9 mouse cellular contexts compared by ENCODE assay signal in the genomic region with DNA sequence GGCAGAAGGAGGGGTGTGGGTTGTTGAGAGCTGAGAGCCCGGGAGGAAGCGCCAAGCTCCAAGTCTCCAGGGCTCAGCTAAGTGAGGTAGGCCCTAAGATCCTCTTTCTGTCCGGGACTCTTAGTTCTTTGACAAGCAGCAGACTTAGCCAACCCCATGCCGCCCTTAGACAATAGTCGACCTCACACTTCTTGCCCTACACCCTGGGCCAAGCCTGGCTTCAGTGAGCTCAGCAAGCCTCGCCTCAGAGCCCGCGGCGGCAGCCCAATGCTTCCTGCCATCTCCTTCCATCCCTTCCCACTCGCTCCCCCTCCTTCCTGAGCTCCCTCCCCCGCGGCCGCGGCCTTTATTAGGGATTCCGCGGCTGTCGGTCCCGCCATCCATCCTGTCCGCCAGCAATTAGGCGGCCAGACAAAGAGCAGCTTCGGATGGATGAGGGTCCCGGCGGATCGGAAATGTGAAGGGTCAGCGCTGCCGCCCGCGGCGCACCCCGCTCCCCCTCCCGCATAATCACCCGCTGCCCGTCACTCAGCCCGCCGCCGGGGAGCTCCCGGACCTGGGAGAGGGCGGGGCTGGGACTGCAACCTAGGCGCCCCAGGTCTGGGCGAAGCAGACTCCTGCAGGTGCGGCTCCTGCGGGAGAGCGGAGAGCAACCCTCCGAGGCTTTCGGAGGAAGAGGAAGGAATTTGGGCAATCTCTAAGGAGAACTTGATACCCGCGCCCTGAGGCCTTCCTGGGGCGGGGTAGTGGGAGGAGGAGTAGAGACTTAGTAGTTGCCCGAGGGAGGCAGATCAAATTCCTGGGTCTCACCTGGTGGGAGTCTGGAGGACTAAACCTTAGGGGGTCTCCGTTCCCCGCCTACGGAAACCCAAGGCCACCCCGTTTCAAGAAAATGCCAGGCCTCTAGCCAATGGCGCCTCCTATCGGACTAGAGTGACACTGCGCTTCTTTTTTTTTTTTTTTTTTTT. TPM values are rescaled to one million over a fixed set of nuclear protein-coding genes. Genes with fewer than 3 reads are reported as not detected.
DNase-seq lines count a peak whose midpoint lies in the region; ATAC-seq and TF ChIP-seq lines count a peak whose summit lies in the region.
"Had no signal": no experiment of that assay in that cellular context is flagged by ENCODE, and none has a peak within 500 bp of the region (broad histone marks: within the 10 kb centered on the region; RNA-seq: fewer than 3 reads in every experiment).

No protein-coding gene starts in this region.

- peak overlapping the region; percentile 69 for H3K4me3 ChIP-seq in gastrocnemius, adult 2 months
- peak overlapping the region; percentile 52 for H3K4me3 ChIP-seq in brown adipose tissue, adult 24 weeks (ENCODE audit: insufficient read depth, low read depth, low read length)
- peak overlapping the region; percentile 40 for H3K4me3 ChIP-seq in forebrain, embryonic 14.5 days (ENCODE audit: low read depth, low read length)
- H3K4me3 ChIP-seq in hindbrain, postnatal 0 days (ENCODE audit: low read length) = peak overlapping the region; percentile 47
- H3K4me3 ChIP-seq in liver, embryonic 15.5 days (replicated peaks) = peak overlapping the region; percentile 43

- no peaks in the 10 kb centered on the region for H3K36me3 ChIP-seq in forebrain, embryonic 14.5 days (ENCODE audit: control insufficient read depth, insufficient read depth, low read length)
- no peaks in the 10 kb centered on the region for H3K36me3 ChIP-seq in hindbrain, postnatal 0 days (ENCODE audit: insufficient read depth, low read length)
- no peaks in the 10 kb centered on the region for H3K36me3 ChIP-seq in liver, embryonic 15.5 days (replicated peaks)

- H3K4me2 ChIP-seq in forebrain, embryonic 14.5 days (ENCODE audit: low read length) = peak overlapping the region; percentile 86
- peak overlapping the region; percentile 95 for H3K4me2 ChIP-seq in hindbrain, postnatal 0 days (ENCODE audit: low read depth, low read length)
- H3K4me2 ChIP-seq in liver, embryonic 15.5 days = peak overlapping the region; percentile 57

- 0 out of 2 replicates have a peak overlapping the region, but pooled peaks have one; percentile 0 for H3K27ac ChIP-seq in gastrocnemius, adult 2 months
- H3K27ac ChIP-seq in brown adipose tissue, adult 24 weeks (replicated peaks; ENCODE audit: low read depth, low read length) = no peak overlapping the region
- 0 out of 2 replicates have a peak overlapping the region, but pooled peaks have one; percentile 39 for H3K27ac ChIP-seq in forebrain, embryonic 14.5 days (ENCODE audit: low read depth, low read length)
- H3K27ac ChIP-seq in hindbrain, postnatal 0 days = peak overlapping the region; percentile 22; the same call in 1 of the 2 replicates
- H3K27ac ChIP-seq in liver, embryonic 15.5 days (replicated peaks) = no peak overlapping the region

- peak; percentile 51 for TF ChIP-seq CTCF in gastrocnemius, adult 2 months (IDR thresholded peaks at IDR 0.05)
- TF ChIP-seq CTCF in hindbrain, postnatal 0 days (IDR thresholded peaks at IDR 0.05; ENCODE audit: low read depth) = peak; percentile 61

- H3K4me1 ChIP-seq in brown adipose tissue, adult 24 weeks (ENCODE audit: control insufficient read depth, insufficient read depth, insufficient read length, low read length) = peaks cover 6% of the 10 kb centered on the region
- H3K4me1 ChIP-seq in forebrain, embryonic 14.5 days (ENCODE audit: control insufficient read depth, insufficient read depth, low read length) = peaks cover 36% of the 10 kb centered on the region
- peaks cover 9% of the 10 kb centered on the region; the same call in 1 of the 2 replicates for H3K4me1 ChIP-seq in hindbrain, postnatal 0 days (ENCODE audit: insufficient read depth, low read length)
- H3K4me1 ChIP-seq in liver, embryonic 15.5 days (replicated peaks) = peaks cover 44% of the 10 kb centered on the region

- peaks cover 61% of the 10 kb centered on the region for H3K27me3 ChIP-seq in forebrain, embryonic 14.5 days (replicated peaks; ENCODE audit: control insufficient read depth, insufficient read depth, low read length)
- peaks cover 34% of the 10 kb centered on the region for H3K27me3 ChIP-seq in hindbrain, postnatal 0 days (ENCODE audit: insufficient read depth, low read length)
- peaks cover 100% of the 10 kb centered on the region for H3K27me3 ChIP-seq in liver, embryonic 15.5 days

- no peaks in the 10 kb centered on the region for H3K9me3 ChIP-seq in forebrain, embryonic 14.5 days (replicated peaks; ENCODE audit: control insufficient read depth, low read length)
- no peaks in the 10 kb centered on the region for H3K9me3 ChIP-seq in hindbrain, postnatal 0 days (ENCODE audit: low read length)
- H3K9me3 ChIP-seq in liver, embryonic 15.5 days (replicated peaks) = no peaks in the 10 kb centered on the region

- peak; percentile 47 for ATAC-seq in forebrain, embryonic 14.5 days
- peak; percentile 19; the same call in 1 of the 2 replicates for ATAC-seq in hindbrain, postnatal 0 days
- ATAC-seq in liver, embryonic 15.5 days (ENCODE audit: insufficient read depth) = no peak

- peak; percentile 56 for DNase-seq in gastrocnemius, adult 2 months
- no peak for DNase-seq in gastrocnemius, postnatal 25 days
- peak; percentile 71 for DNase-seq in forebrain, embryonic 14.5 days (ENCODE audit: low spot score)
- DNase-seq in hindbrain, postnatal 0 days (ENCODE audit: low spot score) = peak; percentile 65
- DNase-seq in naive thymus-derived CD4-positive, alpha-beta T cell, adult 2 months (ENCODE audit: low read depth) = peak; percentile 58
- DNase-seq in ovary, adult 18-20 months (ENCODE audit: low spot score) = no peak

- H3K9ac ChIP-seq in forebrain, embryonic 14.5 days (ENCODE audit: low read length) = peak overlapping the region; percentile 66
- H3K9ac ChIP-seq in hindbrain, postnatal 0 days (replicated peaks; ENCODE audit: low read length) = peak overlapping the region; percentile 57
- H3K9ac ChIP-seq in liver, embryonic 15.5 days = no peak overlapping the region

- intact Hi-C loops in gastrocnemius, adult 2 months (cut with DNase I) = no loop called here

- 1% methylated on average over 56 of the region's 56 CpGs for WGBS in forebrain, embryonic 14.5 days
- WGBS in hindbrain, postnatal 0 days = 1% methylated on average over 56 of the region's 56 CpGs
- WGBS in liver, embryonic 15.5 days (ENCODE audit: insufficient replicate concordance) = 2% methylated on average over 56 of the region's 56 CpGs

RNA-seq across cellular contexts. Expression of a gene that starts 0.6 kb away (rescaled TPM):
- total RNA-seq in gastrocnemius, adult 2 months (2021) = not detected
- total RNA-seq in gastrocnemius, postnatal 25 days (2021) = under 1 TPM in 1 of 2 experiments, not detected in 1; 0.16 TPM
- polyA plus RNA-seq in brown adipose tissue, adult 24 weeks (2012; ENCODE audit: insufficient read depth, insufficient read length, missing spikeins) = 6.8 and 9.6 TPM in 2 replicates
- 0.14 and 0.36 TPM in 2 replicates for polyA plus RNA-seq in forebrain, embryonic 14.5 days (2014; fragmentation: Nextera tagmentation; extraction: Ambion mirVana)
- total RNA-seq in hindbrain, postnatal 0 days (2014; rRNA removed) = 0.68 and 0.99 TPM in 2 replicates
- polyA plus RNA-seq in hindbrain, postnatal 0 days (2015; fragmentation: Nextera tagmentation; extraction: Ambion mirVana) = 0.45 and 0.48 TPM in 2 replicates
- 18.1 and 21.5 TPM in 2 replicates for polyA plus RNA-seq in liver, embryonic 15.5 days (2015; fragmentation: Nextera tagmentation; extraction: Ambion mirVana)
- total RNA-seq: left cerebral cortex, adult 18-20 months had no signal

RNA-seq across cellular contexts. Expression of a gene that starts 6.0 kb away (rescaled TPM):
- total RNA-seq in gastrocnemius, adult 2 months (2021) = not detected
- not detected for total RNA-seq in gastrocnemius, postnatal 25 days (2021)
- not detected in 2 replicates for polyA plus RNA-seq in brown adipose tissue, adult 24 weeks (2012; ENCODE audit: insufficient read depth, insufficient read length, missing spikeins)
- polyA plus RNA-seq in forebrain, embryonic 14.5 days (2014; fragmentation: Nextera tagmentation; extraction: Ambion mirVana) = not detected in 2 replicates
- 8.6 and 11.9 TPM in 2 replicates for total RNA-seq in hindbrain, postnatal 0 days (2014; rRNA removed)
- polyA plus RNA-seq in hindbrain, postnatal 0 days (2015; fragmentation: Nextera tagmentation; extraction: Ambion mirVana) = 4.3 and 5.7 TPM in 2 replicates
- not detected in 2 replicates for polyA plus RNA-seq in liver, embryonic 15.5 days (2015; fragmentation: Nextera tagmentation; extraction: Ambion mirVana)
- total RNA-seq: left cerebral cortex, adult 18-20 months had no signal

RNA-seq across cellular contexts. Expression of a gene that starts 19.2 kb away (rescaled TPM):
- not detected for total RNA-seq in gastrocnemius, adult 2 months (2021)
- under 1 TPM in 1 of 2 experiments, not detected in 1; 0.49 TPM for total RNA-seq in gastrocnemius, postnatal 25 days (2021)
- polyA plus RNA-seq in brown adipose tissue, adult 24 weeks (2012; ENCODE audit: insufficient read depth, insufficient read length, missing spikeins) = not detected in 2 replicates
- 11.0 and 13.6 TPM in 2 replicates for polyA plus RNA-seq in forebrain, embryonic 14.5 days (2014; fragmentation: Nextera tagmentation; extraction: Ambion mirVana)
- total RNA-seq in hindbrain, postnatal 0 days (2014; rRNA removed) = 4.3 and 10.5 TPM in 2 replicates
- polyA plus RNA-seq in hindbrain, postnatal 0 days (2015; fragmentation: Nextera tagmentation; extraction: Ambion mirVana) = 4.5 and 6.4 TPM in 2 replicates
- 14.6 and 15.9 TPM in 2 replicates for polyA plus RNA-seq in liver, embryonic 15.5 days (2015; fragmentation: Nextera tagmentation; extraction: Ambion mirVana)
- total RNA-seq: left cerebral cortex, adult 18-20 months had no signal

RNA-seq across cellular contexts. Expression of a gene that starts 32.1 kb away (rescaled TPM):
- 1 to 10 TPM; 3.7 to 4.3 TPM for total RNA-seq in gastrocnemius, adult 2 months (2021)
- 1 to 10 TPM; 4.5 to 4.6 TPM for total RNA-seq in gastrocnemius, postnatal 25 days (2021)
- polyA plus RNA-seq in brown adipose tissue, adult 24 weeks (2012; ENCODE audit: insufficient read depth, insufficient read length, missing spikeins) = 8.5 and 10.9 TPM in 2 replicates
- 38.6 and 39.0 TPM in 2 replicates for polyA plus RNA-seq in forebrain, embryonic 14.5 days (2014; fragmentation: Nextera tagmentation; extraction: Ambion mirVana)
- 23.6 and 25.8 TPM in 2 replicates for total RNA-seq in hindbrain, postnatal 0 days (2014; rRNA removed)
- 23.4 and 23.6 TPM in 2 replicates for polyA plus RNA-seq in hindbrain, postnatal 0 days (2015; fragmentation: Nextera tagmentation; extraction: Ambion mirVana)
- 6.7 and 7.7 TPM in 2 replicates for polyA plus RNA-seq in liver, embryonic 15.5 days (2015; fragmentation: Nextera tagmentation; extraction: Ambion mirVana)

RNA-seq across cellular contexts. Expression of a gene that starts 38.6 kb away (rescaled TPM):
- 1 to 10 TPM in 1 of 2 experiments, under 1 TPM in 1; 0.31 to 1.2 TPM for total RNA-seq in gastrocnemius, adult 2 months (2021)
- 1 to 10 TPM in 1 of 2 experiments, under 1 TPM in 1; 0.75 to 1.4 TPM for total RNA-seq in gastrocnemius, postnatal 25 days (2021)
- not detected in 2 replicates for polyA plus RNA-seq in brown adipose tissue, adult 24 weeks (2012; ENCODE audit: insufficient read depth, insufficient read length, missing spikeins)
- polyA plus RNA-seq in forebrain, embryonic 14.5 days (2014; fragmentation: Nextera tagmentation; extraction: Ambion mirVana) = 0.84 and 1.0 TPM in 2 replicates
- 62.6 and 70.9 TPM in 2 replicates for total RNA-seq in hindbrain, postnatal 0 days (2014; rRNA removed)
- 50.0 and 53.5 TPM in 2 replicates for polyA plus RNA-seq in hindbrain, postnatal 0 days (2015; fragmentation: Nextera tagmentation; extraction: Ambion mirVana)
- 0.83 and 1.2 TPM in 2 replicates for polyA plus RNA-seq in liver, embryonic 15.5 days (2015; fragmentation: Nextera tagmentation; extraction: Ambion mirVana)

Comparison
In these comparisons a context has a peak if more than half of its experiments do, and no peak if none do; other contexts are left out.
1. DNase-seq: peak in gastrocnemius, adult 2 months (single experiment), forebrain, embryonic 14.5 days (single experiment), hindbrain, postnatal 0 days (single experiment) and naive thymus-derived CD4-positive, alpha-beta T cell, adult 2 months (single experiment); none in gastrocnemius, postnatal 25 days (single experiment) and ovary, adult 18-20 months (single experiment).
2. H3K27ac ChIP-seq: peak in gastrocnemius, adult 2 months (single experiment), forebrain, embryonic 14.5 days (single experiment) and hindbrain, postnatal 0 days (single experiment); none in brown adipose tissue, adult 24 weeks (single experiment) and liver, embryonic 15.5 days (single experiment).
3. Peak in every context shown above with its lines, with median percentiles within 50 percentile points of each other: H3K4me3 ChIP-seq and H3K4me2 ChIP-seq.